Mouse (Mus musculus) heart, adult 2 months (tissue): ENCODE measurements around the gene Tiam1. TPM values are rescaled to one million over a fixed set of nuclear protein-coding genes. Genes with fewer than 3 reads are reported as not detected.

ENCODE experiments used
- DNase-seq, 2 experiments: peaks; one replicate each; pipeline ENCODE4 v3.0.0; 2021
- H3K27ac ChIP-seq: fragments of 200-600 bp; 2 replicates; pipeline ENCODE4 v1.8.1; 2022
- H3K27me3 ChIP-seq: fragments of 200-500 bp; 2 replicates; pipeline ENCODE4 v1.6.1; 2012; ENCODE audit warnings: mild to moderate bottlenecking, low read length, inconsistent platforms, mixed read lengths; ENCODE audit not compliant: control insufficient read depth, insufficient read depth
- H3K36me3 ChIP-seq: fragments of 200-500 bp; 2 replicates; pipeline ENCODE4 v1.6.1; 2012; ENCODE audit warnings: low read length, inconsistent platforms; ENCODE audit not compliant: control insufficient read depth, insufficient read depth
- H3K4me1 ChIP-seq: fragments of 200-500 bp; 2 replicates; pipeline ENCODE4 v1.6.1; 2011; ENCODE audit warnings: low read length; ENCODE audit not compliant: control insufficient read depth, insufficient read depth
- H3K4me3 ChIP-seq: fragments of 200-600 bp; 2 replicates; pipeline ENCODE4 v1.8.1; 2022
- H3K79me2 ChIP-seq: fragments of 200-500 bp; replicated peaks from 2 replicates; pipeline ENCODE4 v1.6.1; 2012; ENCODE audit warnings: mild to moderate bottlenecking, inconsistent platforms, low read length, moderate library complexity, mixed read lengths; ENCODE audit not compliant: control insufficient read depth, insufficient read depth
- H3K9ac ChIP-seq: fragments of 200-500 bp; 2 replicates; pipeline ENCODE4 v1.6.1; 2012; ENCODE audit warnings: low read depth, mild to moderate bottlenecking, control low read depth, inconsistent platforms, low read length, mixed read lengths
- CTCF ChIP-seq: fragments of 200-600 bp; IDR thresholded peaks from 2 replicates; pipeline ENCODE4 v1.8.1; 2022; ENCODE audit warnings: antibody characterized with exemption, mild to moderate bottlenecking, moderate library complexity
- EP300 ChIP-seq: fragments of 200-500 bp; IDR thresholded peaks from 2 replicates; pipeline ENCODE4 v1.6.1; 2011; ENCODE audit warnings: low read depth, low read length, control low read depth; ENCODE audit not compliant: insufficient read depth
- POLR2A ChIP-seq: fragments of 200-500 bp; IDR thresholded peaks from 2 replicates; pipeline ENCODE4 v1.6.1; 2011; ENCODE audit warnings: mild to moderate bottlenecking, low read depth, low read length, control low read depth; ENCODE audit not compliant: insufficient read depth
- WGBS: fragments of 180-500 bp; shearing (Covaris S2); methylation state at CpG from one replicate; pipeline ENCODE4 v1.1.7; 2018; 5-methylcytosine and 5-hydroxymethylcytosine counted together
- intact Hi-C: fragments of 180-260 bp; cut with DNase I; formaldehyde crosslinking; loops from one replicate; pipeline ENCODE4 v1.15.1; 2025
- polyA plus RNA-seq: library from polyadenylated mRNA; depleted of rRNA; stranded (reverse); fragments of >200 nt; gene quantifications from 2 replicates; pipeline ENCODE4 v1.2.3, GENCODE M21; 2012
- total RNA-seq, 2 experiments: library from RNA; stranded (reverse); gene quantifications; 2 replicates each; pipeline ENCODE4 v1.2.3; 2021

Gene Tiam1
- total and polyA plus RNA-seq, 3 experiments: 2.3 to 7.9 (median 4.4) TPM

- TF ChIP-seq CTCF (no peak), EP300 (no peak), POLR2A (no peak)
- H3K4me1 ChIP-seq: no peaks in the 10 kb centered on the region
- no peaks in the 10 kb centered on the region for H3K27me3 ChIP-seq
- H3K4me3 ChIP-seq: no peak overlapping the region
- H3K27ac ChIP-seq: no peak overlapping the region
- 85% methylated on average over 7 of the region's 7 CpGs for WGBS
- no peak for DNase-seq
- H3K36me3 ChIP-seq: no peaks in the 10 kb centered on the region
- no peak overlapping the region for H3K9ac ChIP-seq
- no peaks in the 10 kb centered on the region for H3K79me2 ChIP-seq
- intact Hi-C loops: no loop called here
These were observed 9.2 kb downstream of the Tiam1 start for GRCm38 (mm10) chr16:90134351-90134750.

- WGBS: 75% methylated on average over 7 of the region's 7 CpGs
- Histone ChIP-seq H3K9ac (no peak overlapping the region), H3K36me3 (no peaks in the 10 kb centered on the region), H3K4me1 (no peaks in the 10 kb centered on the region), H3K27ac (no peak overlapping the region), H3K27me3 (no peaks in the 10 kb centered on the region), H3K79me2 (no peaks in the 10 kb centered on the region), H3K4me3 (no peak overlapping the region)
- intact Hi-C loops: no loop called here
- TF ChIP-seq POLR2A: no peak
- DNase-seq: no peak
These were observed 10.8 kb downstream of the Tiam1 start for GRCm38 (mm10) chr16:90132816-90133215.

GRCm38 (mm10) chr16:90132331-90132730 is 11.2 kb downstream of the Tiam1 start:
- Histone ChIP-seq H3K4me3 (no peak overlapping the region), H3K36me3 (no peaks in the 10 kb centered on the region), H3K27me3 (no peaks in the 10 kb centered on the region), H3K79me2 (no peaks in the 10 kb centered on the region), H3K4me1 (no peaks in the 10 kb centered on the region), H3K27ac (no peak overlapping the region), H3K9ac (no peak overlapping the region)
- 56% methylated on average over 10 of the region's 10 CpGs for WGBS
- no peak for DNase-seq
- intact Hi-C loops: no loop called here
- TF ChIP-seq POLR2A (no peak), EP300 (no peak), CTCF (no peak)

- no peaks in the 10 kb centered on the region for H3K79me2 ChIP-seq
- no peak overlapping the region for H3K27ac ChIP-seq
- H3K27me3 ChIP-seq: no peaks in the 10 kb centered on the region
- TF ChIP-seq POLR2A: no peak
- no peak for TF ChIP-seq EP300
- no peak overlapping the region for H3K9ac ChIP-seq
- no peak for DNase-seq
- no peaks in the 10 kb centered on the region for H3K36me3 ChIP-seq
- 76% methylated on average over 19 of the region's 19 CpGs for WGBS
- H3K4me1 ChIP-seq: no peaks in the 10 kb centered on the region
- H3K4me3 ChIP-seq: no peak overlapping the region
- intact Hi-C loops: no loop called here
These were observed 14.6 kb downstream of the Tiam1 start for GRCm38 (mm10) chr16:90128817-90129587.

GRCm38 (mm10) chr16:90128361-90128760 is 15.2 kb downstream of the Tiam1 start:
- H3K9ac ChIP-seq: no peak overlapping the region
- TF ChIP-seq POLR2A: no peak
- TF ChIP-seq EP300: no peak
- TF ChIP-seq CTCF: no peak
- H3K4me3 ChIP-seq: no peak overlapping the region
- H3K4me1 ChIP-seq: no peaks in the 10 kb centered on the region
- intact Hi-C loops: no loop called here
- H3K27me3 ChIP-seq: no peaks in the 10 kb centered on the region
- H3K36me3 ChIP-seq: no peaks in the 10 kb centered on the region
- H3K79me2 ChIP-seq: no peaks in the 10 kb centered on the region
- H3K27ac ChIP-seq: no peak overlapping the region
- WGBS: 77% methylated on average over 8 of the region's 8 CpGs
- DNase-seq: no peak

- H3K9ac ChIP-seq: no peak overlapping the region
- no peak overlapping the region for H3K4me3 ChIP-seq
- H3K36me3 ChIP-seq: no peaks in the 10 kb centered on the region
- intact Hi-C loops: no loop called here
- WGBS: 71% methylated on average over 21 of the region's 21 CpGs
- H3K27me3 ChIP-seq: no peaks in the 10 kb centered on the region
- H3K79me2 ChIP-seq: no peaks in the 10 kb centered on the region
- no peak overlapping the region for H3K27ac ChIP-seq
- no peaks in the 10 kb centered on the region for H3K4me1 ChIP-seq
- no peak for DNase-seq
- no peak for TF ChIP-seq POLR2A
- no peak for TF ChIP-seq CTCF
- no peak for TF ChIP-seq EP300
These were observed 18.0 kb downstream of the Tiam1 start for GRCm38 (mm10) chr16:90125318-90126314.
